Mouse (Mus musculus) hematopoietic stem cell, adult 5-6 weeks (primary cell): ENCODE results near the gene Cxcr5. TPM values are rescaled to one million over a fixed set of nuclear protein-coding genes. Genes with fewer than 3 reads are reported as not detected.

Experiments
- ATAC-seq, 2 experiments: fragments of 125-278 bp in 1 of 2; replicated peaks in 1 of 2; 2 replicates each; pipeline ENCODE4 v1.8.0; 2016 to 2017; ENCODE audit warnings: inconsistent platforms in 2 of 2, mild to moderate bottlenecking in 2 of 2, moderate number of reproducible peaks in 2 of 2, low read depth in 1 of 2, moderate TSS enrichment in 1 of 2; ENCODE audit not compliant: low FRiP score in 2 of 2, poor library complexity in 2 of 2, severe bottlenecking in 2 of 2, insufficient read depth in 1 of 2, low TSS enrichment in 1 of 2
- total RNA-seq: library from RNA; stranded (forward); fragments of 172-1452, 232-1000 nt; gene quantifications from 2 replicates; pipeline ENCODE4 v1.2.3, GENCODE M21; 2017

The Cxcr5 gene
- total RNA-seq, 1 experiment from 2014 or later = 0.69 TPM

DNA sequence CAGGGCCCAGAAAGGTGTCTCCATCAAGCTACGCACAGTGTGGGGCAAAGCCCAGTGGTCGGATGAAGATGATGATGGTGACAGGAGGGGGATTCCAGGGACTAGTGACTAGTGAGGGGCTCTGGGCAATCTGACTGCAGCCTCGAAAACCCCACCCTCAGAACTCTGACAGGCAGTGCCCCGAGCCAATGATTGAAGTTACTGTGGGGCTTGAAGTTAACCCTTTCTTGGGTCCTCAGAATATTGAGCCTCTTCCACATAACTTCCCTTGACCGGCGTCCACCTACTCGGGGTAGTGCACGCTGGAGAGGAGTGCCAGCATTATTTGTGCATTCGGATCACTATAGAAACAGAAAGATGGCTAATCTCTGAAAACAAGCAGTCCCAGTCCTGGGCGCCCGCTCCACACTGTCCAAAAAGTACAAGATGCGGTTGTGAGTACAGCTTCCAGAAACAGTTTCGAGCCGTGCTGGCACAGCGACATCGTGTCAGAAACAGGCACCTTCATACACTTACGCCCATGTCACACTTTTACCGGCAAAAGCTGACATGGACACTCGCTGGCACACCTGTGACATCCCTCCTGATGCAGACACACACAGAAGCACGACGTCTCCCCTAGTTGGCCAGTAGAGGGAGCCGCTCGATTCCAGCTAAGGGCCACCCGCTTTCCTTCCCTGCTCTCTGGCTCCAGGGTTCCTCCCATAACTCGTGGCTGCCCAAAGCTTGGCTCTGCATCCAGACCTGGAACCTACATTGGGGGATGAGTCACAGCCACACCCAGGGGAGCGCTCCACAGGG lies 81.8 kb downstream of the Cxcr5 start:
- ATAC-seq = peak; percentile 43 to 48

- 0 out of 4 replicates have a peak, but pooled peaks of 1 of the 2 experiments have one; percentile 4 for ATAC-seq
These were observed 82.6 kb downstream of the Cxcr5 start for GRCm38 (mm10) chr9:44478959-44479605.

DNA sequence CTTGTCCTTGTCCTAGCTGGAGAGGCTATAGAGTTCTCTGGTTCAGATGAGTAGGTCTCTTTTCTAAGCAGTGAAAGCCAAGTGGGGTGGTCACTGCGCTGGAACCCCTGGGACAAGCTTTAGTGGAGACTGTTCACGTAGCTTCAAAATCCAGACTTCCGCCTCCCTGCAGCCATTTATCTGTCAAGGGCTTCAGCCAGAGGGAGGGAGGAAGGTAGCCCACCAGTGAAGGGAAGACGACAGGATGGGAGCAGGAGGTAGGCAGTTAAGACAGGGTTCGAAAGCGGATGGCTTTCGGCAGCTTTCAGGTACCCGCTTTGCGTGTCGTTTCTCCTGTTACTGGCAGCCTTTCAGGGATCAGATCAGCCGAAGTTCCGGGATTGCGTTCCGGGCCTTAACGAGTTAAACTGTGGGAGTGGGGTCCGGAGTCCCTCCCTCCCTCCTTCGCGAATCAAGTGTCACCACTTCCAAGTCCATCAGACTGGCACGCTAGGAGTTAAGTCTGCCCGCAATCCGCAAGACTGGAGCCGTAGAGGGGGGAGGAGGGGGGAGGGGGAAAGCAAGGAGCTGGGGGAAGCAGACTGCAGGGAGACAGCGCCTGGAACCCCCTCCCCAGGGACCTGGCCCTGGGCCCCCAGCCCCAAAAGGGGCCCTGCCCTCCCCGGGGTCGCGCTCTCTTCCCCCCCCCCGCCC lies 83.3 kb downstream of the Cxcr5 start:
- ATAC-seq = no peak

- peak; percentile 47 to 56 for ATAC-seq
These were observed 84.1 kb downstream of the Cxcr5 start for GRCm38 (mm10) chr9:44477339-44478228.

DNA sequence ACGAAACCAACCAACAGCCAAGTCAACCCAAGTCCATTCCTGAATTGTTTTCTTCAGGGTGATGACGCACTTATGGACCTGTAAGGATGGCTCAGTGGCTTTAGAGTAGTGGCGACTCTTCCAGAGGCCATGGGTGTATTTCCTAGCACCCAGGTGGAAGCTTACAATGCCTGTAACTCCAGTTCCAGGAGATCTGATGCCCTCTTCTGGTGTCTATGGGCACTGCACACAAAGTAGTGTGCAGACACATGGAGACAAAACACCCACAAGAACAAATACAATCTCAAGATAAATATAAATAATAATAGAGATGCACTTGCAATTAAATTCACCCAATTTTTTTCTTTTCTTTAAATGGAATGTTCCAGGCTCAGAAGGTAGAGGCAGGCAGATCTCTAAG lies 85.7 kb downstream of the Cxcr5 start:
- no peak for ATAC-seq

DNA sequence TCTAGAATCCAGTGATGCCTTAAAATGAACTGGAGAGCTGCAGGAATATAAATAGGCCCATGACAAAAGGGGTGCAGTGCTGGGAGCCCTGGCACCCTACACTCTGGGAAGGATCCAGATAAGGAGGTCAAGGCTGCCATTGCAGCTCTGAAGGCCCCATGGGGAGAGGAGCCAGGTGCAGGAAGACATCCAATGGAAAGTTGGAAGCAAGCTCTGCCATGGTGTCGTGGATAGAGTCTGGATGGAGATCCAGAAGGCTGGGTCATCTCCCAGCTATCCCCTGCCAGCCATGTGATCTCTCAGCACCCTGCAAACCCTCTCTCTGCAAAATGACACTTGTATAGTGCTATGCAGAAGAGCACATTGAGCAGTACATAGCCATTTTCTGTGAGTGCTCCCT lies 87.3 kb downstream of the Cxcr5 start:
- ATAC-seq = no peak

DNA sequence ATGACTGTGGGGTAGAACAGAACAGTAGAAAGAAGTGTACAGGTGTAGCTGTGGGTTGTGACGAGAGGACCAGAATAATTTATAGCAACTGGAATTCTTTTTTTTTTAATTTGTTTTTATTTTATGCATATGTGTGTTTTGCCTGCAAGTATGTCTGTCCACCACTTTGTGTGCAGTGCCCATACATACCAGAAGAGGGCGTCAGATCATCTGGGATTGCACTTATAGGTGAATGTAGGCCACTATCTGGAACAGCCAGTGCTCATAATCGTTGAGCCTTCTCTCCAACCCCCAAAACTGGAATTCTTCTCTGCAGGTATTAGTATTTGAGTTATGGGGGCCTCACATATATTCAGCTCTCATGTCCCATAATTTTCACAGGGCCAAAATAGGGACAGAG lies 88.5 kb downstream of the Cxcr5 start:
- ATAC-seq = no peak

- no peak for ATAC-seq
These were observed 92.9 kb downstream of the Cxcr5 start for GRCm38 (mm10) chr9:44468800-44469199.

GRCm38 (mm10) chr9:44468224-44468623 lies 93.5 kb downstream of the Cxcr5 start:
- no peak for ATAC-seq

DNA sequence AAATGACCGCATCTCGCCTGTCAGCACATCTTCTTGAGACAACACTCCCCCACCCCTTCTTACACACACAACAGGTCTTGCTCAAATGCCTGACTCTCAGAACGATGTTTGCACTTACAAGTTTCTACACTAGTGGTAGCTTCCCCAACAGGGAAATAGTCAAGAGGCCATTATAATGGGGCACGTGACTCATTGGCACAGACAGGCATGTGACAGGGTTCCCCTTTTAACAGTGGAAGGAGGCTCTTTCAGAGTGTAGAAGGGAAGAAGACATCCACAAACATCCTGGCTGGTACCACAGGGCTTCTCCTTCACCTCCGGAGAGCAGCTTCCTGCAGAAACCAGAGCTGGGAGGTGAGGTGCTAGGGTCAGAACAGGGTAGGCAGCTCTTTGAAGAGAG lies 99.7 kb downstream of the Cxcr5 start:
- peak; percentile 78 to 91 for ATAC-seq

Other genes with a start within 250 kb of the Cxcr5 start
- gene C2cd2l, start 241.6 kb downstream of the Cxcr5 start, total RNA-seq = 4.7 and 5.1 TPM in 2 replicates
- gene Dpagt1, start 235.9 kb downstream of the Cxcr5 start, total RNA-seq = 15.2 and 17.4 TPM in 2 replicates
- gene H2afx, start 227.2 kb downstream of the Cxcr5 start, total RNA-seq = 127 and 131 TPM in 2 replicates
- gene Hmbs, start 217.6 kb downstream of the Cxcr5 start, total RNA-seq = 29.3 and 35.2 TPM in 2 replicates
- 14.3 and 16.1 TPM in 2 replicates for gene Vps11, start 200.2 kb downstream of the Cxcr5 start, total RNA-seq
- 56.5 and 67.2 TPM in 2 replicates for gene Hyou1, start 182.4 kb downstream of the Cxcr5 start, total RNA-seq
- 15.8 and 20.2 TPM in 2 replicates for gene Slc37a4, start 165.0 kb downstream of the Cxcr5 start, total RNA-seq
- 1,716 and 2,164 TPM in 2 replicates for gene Rps25, start 154.7 kb downstream of the Cxcr5 start, total RNA-seq
- 42.2 and 47.6 TPM in 2 replicates for gene Trappc4, start 154.3 kb downstream of the Cxcr5 start, total RNA-seq
- gene Ccdc84, start 143.3 kb downstream of the Cxcr5 start, total RNA-seq = 21.4 and 31.9 TPM in 2 replicates
- not detected in 2 replicates for gene Foxr1, start 120.7 kb downstream of the Cxcr5 start, total RNA-seq
- not detected in 2 replicates for gene Upk2, start 106.9 kb downstream of the Cxcr5 start, total RNA-seq
- 5.9 and 6.1 TPM in 2 replicates for gene Bcl9l, start 79.1 kb downstream of the Cxcr5 start, total RNA-seq
- 131 and 147 TPM in 2 replicates for gene Ddx6, start 43.0 kb upstream of the Cxcr5 start, total RNA-seq
- gene Treh, start 111.4 kb upstream of the Cxcr5 start, total RNA-seq = not detected in 2 replicates
- gene Phldb1, start 173.3 kb upstream of the Cxcr5 start, total RNA-seq = 11.1 and 18.7 TPM in 2 replicates
- 132 and 175 TPM in 2 replicates for gene Arcn1, start 206.0 kb upstream of the Cxcr5 start, total RNA-seq
- 40.8 and 56.6 TPM in 2 replicates for gene Ift46, start 206.0 kb upstream of the Cxcr5 start, total RNA-seq
- gene Tmem25, start 237.4 kb upstream of the Cxcr5 start, total RNA-seq = 0.19 and 0.50 TPM in 2 replicates
- gene Ttc36, start 241.2 kb upstream of the Cxcr5 start, total RNA-seq = 4.9 TPM in 1 of 2 replicates, not detected in the other